Mouse (Mus musculus) adrenal gland, postnatal 4 days (tissue): ENCODE measurements around the gene Ntf5. TPM values are rescaled to one million over a fixed set of nuclear protein-coding genes. Genes with fewer than 3 reads are reported as not detected.
"Not testable (repeated sequence)": the region's sequence is repeated elsewhere in the genome, so short reads cannot be mapped to it uniquely, and the experiment has no call there.

Source experiments
- DNase-seq, 2 experiments: peaks; one replicate each; pipeline ENCODE4 v3.0.0; 2021 to 2022; ENCODE audit warnings: low spot score in 2 of 2, mixed read lengths in 2 of 2
- long read RNA-seq, 2 experiments: library from polyadenylated mRNA; stranded (forward); transcript quantifications; one replicate each; pipeline ENCODE4 v2.0.0; 2021
- total RNA-seq, 2 experiments: library from RNA; stranded (reverse); gene quantifications; 2 replicates each; pipeline ENCODE4 v1.2.3; 2021

The Ntf5 gene
- total RNA-seq: under 1 TPM; 0.20 to 0.67 TPM
- long read RNA-seq, experiment 1: 0 reads
- long read RNA-seq, experiment 2: 0 reads

DNA sequence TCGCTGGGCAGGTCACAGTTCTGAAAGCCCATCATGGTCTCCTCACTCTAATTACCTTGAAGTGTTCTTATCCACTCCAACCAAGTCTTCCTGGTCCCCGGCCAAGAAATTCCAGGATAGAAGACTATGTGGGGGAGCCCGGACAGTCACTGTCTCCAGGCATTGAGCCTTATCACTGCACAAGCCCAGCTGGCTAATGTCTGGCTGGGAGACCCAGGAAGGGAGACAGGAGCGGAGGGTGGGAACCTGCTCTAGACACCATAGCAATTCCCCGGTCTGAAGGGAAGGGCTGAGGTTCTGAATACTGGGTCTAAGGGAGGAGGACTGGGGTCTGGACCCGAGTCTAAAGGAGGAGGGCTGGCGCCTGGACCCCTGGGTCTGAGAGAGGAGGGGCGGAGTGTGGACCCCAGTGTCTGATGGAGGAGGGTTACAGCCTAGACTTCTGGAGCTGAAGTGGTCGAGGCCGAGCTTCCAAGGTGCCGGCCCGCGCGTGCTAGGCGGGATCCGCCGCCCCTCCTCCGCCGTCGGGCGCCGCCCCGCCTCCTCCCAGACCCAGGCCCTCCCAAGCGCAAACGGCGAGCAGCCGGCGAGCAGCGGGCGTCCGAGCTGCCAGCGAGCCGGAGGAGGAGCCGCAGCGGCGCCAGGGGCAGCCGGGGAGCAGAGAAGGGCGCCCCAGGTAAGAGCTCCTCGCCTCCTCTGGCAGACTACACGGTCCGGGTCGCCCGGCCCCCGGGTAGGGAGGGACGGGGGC, at the start of gene Ntf5:
Gene Ntf5 (plus strand): TSS at position 583 of the 751 bp plus-strand sequence.
- DNase-seq: no peak

DNA sequence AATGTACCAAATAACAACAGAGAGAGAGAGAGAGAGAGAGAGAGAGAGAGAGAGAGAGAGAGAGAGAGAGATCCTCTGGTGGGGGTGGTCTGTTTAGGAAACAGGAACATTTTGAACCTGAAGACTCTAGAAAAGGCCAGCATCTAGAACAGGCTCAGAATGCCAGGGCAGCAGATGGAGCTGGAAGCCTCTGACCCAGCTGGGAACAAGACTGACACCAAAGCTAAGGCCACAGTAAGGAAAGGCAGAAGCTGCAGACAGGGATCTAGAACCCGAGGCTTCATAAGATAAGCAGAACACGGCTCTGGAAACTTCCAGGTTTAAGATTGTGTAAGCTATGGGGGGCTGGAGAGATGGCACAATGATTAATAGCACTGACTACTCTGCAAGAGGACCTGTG, 49.5 kb upstream of the Ntf5 start:
- DNase-seq: no peak

DNA sequence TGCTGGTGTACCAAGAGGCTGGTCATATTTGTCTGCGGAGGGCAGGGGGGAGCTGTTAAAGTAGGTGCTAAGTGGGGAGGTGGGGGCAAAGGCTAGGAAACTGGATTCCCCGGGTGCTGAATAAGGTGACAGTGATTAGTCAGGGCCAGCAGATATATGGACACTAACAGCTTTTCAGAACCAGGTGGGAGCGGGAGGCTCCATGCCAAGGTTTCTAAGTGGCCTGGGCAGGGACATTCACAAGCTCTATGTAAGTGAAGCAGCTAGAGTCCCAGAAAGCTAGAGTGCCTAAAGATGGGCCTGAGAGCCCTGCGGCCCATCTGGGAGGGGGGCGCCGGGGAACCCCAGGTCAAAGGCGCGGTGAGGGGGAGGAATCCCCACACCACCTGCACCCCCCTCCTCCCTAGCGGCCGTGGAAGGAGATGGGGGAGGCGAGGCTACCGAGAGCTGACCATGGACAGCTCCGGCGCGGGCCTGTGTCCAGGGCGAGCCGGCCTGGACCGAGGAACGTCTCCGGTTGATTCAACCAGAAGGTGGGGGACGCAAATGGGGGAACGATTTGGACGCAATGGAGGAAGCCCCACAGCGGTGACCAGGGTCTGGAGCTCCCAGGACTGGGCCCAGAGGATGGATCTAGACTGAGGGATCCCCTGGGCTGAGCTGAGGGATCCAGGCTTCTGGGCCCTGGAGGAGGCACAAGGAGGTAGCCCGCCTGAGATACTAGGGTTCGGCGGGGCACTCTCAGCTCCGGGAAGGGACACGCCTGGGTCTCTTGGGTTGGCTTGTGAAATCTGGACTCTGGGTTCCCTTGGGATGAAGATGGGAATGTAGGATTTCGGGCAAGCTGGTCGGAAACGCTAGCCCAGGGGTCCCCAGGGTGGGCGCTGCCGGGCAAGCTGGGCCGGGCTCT, 47.5 kb upstream of the Ntf5 start:
- DNase-seq: peak in 1 of 2 experiments; percentile 35

DNA sequence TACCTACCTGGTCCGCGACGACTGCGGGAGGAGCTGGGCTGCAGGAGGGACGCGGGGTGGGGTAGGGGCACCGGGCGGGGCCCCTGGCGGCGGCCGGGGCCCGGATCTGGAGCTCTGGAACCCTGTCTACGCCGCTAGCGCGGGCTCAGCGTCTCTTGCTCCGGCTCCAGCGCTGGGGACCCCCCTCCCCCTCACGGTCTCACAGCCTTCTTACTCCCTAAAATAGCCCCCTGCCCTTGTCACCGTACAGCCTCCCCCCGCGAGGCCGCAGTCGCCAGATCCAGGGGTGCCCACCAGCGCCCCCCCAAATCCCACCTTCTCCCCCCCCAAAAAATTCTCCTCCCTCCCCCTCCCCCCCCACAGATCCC, 46.9 kb upstream of the Ntf5 start, which contains the start of gene Ppfia3:
Gene Ppfia3 (minus strand): TSS at position 368 of the 368 bp plus-strand sequence.
- no peak for DNase-seq

DNA sequence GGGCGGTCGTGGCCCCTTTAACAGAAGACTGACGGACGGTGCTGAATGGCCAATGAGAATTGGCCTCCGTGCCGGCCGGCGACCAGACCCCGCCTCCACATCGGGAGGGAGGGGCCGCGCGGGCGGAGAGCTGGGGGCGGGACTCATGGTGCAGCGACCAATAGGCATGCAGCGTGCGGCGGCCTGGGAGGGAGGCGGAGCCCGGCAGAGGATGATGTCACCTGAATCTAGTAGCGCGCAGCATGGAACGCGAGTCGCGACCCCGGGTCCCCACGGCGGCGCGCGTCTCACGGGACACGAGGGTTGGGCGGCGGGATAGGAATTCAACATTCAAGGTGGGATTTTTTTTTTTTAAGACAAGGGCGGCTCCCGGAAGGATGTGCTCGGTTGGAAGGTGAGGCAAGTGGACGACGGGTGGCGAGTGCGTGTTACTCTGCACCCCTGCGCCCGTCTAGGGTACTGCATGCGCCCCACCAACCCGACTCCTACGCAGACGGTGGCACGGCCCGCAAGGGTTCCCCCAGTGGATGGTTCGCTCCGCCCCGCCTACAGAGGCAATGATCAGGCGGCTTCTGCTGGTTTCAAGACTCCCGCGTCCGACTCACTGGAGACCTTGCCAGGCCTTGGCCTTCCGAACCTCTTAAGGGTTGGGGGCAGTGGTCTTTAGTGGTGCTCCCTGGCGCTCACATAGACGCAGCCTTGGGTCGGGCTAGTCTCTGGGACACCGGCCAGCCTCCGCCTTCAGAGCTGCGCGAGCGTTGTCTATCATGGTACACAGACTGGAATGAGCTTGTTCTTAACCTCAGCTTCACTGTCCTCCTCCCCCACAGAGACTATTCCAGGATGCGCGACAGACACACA, 46.2 kb upstream of the Ntf5 start:
- peak; percentile 92 to 97 for DNase-seq

DNA sequence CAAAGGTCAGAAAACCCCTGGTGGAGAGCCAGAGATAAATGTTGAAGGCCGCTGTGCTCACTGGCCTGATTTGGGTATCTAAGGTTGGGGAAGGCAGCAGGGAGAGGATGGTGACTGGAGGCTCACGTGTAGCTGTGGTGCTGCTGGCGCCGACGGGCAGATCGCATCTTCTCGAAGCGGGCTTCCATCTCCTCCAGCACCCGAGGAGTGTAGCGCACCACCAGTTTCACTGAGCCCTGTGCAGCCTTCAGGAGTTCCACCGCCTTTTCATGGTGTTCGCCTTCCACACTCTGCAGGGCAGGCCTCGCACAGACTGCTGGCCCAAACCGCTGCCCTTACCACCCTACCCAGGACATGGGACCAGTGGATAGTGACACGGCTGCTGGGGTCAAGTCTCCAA, 45.3 kb upstream of the Ntf5 start:
- no peak for DNase-seq

DNA sequence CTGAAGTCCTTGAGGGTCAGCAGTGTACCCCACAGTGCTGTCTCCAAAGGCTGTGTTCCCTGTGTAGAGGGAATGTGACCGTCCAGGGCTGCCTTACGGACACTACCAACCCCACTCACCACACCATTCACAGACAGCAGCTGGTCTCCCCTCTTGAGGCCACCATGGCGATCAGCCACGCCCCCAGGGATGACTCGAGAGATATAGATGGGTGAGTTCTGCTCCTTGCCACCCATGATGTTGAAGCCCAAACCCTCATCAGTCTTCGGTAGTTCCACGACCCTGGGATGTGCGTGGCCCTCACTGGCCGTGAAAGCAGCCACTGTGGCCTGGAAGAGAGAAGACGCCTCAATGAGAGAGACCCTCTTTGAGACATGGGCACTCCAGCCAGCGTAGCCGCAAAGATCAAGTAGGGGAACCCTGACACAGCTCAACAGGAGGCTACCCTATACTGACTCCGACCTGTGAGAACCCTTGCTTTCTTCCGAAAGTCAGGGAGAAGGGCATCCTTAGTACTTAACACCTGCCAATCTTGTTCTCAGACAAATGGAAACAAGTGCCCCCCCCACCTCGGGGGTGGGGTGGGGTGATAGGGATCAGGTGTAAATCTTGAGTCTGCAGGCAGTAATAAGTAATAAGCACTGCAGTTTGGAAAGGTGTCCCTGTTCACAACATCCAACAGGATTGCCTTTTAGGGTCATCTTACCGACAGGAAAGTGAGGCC, 44.3 kb upstream of the Ntf5 start:
- DNase-seq: no peak

DNA sequence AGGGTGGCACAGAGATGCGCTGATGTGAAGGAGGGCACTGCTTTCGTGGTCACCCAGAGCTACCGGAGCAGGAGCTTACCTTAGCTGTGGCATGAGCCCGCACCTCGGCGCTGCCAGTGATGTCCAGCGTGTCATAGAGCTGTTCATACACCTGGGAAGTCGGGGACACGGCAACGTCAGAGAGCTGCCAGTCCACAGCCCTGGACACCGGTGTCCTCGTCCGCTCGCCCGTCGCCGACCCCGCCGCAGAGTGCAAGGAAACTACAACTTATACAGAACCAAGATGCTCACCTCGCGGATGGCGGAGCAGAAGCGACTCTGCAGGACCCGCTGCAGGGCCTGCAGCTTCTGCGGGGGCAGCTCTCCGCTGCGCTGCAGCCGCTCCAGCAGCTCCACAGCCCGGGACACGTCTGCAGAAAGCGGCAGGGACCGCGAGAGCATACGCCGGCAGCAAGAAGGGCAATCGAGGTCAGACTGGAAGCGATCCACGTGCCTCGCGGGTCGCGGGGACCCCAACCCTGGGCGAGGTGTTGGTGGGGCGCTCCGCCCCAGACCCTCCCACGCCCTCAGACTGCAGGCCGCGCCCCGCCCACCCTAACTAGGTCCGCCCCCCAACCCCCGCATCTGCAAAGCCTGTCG, 43.5 kb upstream of the Ntf5 start:
- no peak for DNase-seq

DNA sequence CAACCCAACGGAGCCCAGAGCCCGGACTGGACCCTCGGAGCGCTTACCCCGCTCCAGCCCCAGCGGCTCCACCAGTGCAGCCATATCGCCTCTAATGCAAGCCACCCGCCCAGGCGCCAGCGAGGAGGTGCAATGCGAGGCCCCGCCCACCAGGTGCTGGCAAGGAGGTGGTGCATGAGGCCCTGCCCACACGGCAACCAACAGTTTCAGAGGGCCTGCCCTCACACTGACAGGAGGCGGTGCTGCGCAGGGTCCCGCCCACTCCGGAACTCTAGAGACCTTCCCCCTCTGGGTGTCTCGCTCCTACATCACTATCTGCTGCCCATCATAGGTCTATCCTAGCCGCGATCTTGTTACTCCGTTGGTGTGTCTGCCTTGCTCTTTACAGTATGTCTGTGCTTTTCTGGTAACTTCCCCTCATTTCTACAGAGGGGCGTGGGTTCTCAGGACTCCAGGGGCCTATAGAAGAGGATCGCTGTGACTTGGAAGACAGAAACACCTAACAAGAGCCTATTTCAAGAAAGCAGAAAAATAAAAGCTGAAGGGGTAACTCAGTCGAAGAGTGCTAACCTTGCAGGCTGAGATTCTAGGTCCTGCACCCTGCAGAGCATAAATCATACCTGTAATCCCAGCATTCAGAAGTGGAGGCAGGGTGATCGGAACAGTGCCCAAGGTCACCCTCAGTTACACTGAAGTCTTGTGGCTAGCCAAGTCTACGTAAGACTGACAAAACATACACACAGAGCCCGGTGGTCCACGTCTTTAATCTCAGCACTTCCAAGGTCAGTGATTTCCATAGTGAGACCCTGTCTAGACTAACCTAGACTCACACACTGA, 42.8 kb upstream of the Ntf5 start, which contains the start of gene Lin7b:
Gene Lin7b (minus strand): TSS at position 109 of the 837 bp plus-strand sequence.
- peak; percentile 67 to 83 for DNase-seq

DNA sequence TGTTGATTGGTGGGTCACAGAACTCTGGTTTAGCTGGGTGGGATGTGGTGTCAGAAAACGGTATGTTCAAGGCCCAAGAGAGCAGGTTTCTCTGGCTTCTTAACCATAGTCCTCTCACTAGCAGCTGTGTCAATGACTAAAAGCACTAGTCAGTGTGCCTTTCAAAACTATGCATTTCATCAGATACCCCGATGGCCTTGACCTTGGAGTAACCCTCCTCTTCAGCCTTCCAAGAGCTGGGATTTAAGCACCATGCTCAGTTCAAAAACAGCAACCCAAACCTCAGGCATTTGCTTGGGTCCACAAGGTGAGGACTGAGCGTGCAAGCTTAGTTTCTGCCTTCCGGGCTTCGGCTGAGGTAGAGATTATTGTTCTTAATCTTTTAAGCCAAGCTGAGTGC, 41.1 kb upstream of the Ntf5 start:
- DNase-seq: no peak

DNA sequence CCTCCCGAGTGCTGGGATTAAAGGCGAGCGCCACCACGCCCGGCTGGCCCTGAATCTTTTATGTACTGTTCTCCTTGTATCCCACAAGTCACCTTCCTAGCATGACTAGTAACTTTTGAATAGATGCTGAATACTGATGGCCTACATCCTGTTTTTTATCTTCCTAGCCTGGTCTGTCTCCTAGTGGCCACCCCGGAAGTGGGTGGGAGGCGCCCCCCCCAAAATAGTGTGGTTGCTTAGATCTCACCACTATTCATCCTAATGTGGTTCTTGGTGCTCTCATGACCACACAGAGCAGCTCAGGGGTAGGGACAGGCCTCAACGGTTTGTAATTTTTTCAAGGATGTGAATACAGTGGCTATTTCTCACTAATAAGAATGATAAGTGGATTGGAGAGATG, 38.9 kb upstream of the Ntf5 start:
- DNase-seq: no peak

DNA sequence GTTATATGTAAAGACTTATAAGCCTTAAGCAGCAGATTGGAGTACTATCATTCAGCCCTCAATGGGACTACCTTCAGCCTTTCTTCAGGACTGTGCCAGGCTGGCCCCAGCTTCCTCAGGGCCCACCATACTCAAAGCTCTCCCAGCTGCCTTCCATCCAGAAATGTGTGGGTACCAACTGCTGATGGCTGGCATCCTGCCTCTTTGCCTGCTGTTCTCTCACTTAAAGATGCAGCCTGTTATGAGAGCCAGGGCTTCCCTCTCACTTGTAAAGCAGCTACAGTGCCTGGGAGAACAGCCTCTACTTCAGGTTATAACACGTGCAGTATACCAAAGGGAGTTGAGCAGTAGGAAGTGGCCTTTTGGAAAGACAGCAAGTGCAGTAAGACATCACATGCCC, 37.4 kb upstream of the Ntf5 start:
- no peak for DNase-seq

DNA sequence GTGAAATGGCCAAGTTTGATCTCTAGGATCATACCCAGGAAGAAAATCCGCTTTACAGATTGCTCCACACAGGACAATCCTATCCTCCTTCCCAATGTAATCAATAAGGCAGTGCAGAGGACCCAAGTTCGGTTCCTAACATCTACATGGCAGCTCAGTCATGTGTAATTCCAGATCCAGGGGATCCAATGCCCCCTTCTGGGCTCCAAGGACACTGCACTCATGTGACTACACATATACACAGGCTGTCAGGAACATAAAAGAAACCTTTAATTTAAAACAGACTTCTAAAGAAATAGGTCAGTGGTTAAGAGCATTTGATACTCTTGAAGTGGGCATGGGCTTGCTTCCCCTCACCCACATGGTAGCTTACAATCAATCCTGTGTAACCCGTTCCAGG, 27.4 kb upstream of the Ntf5 start:
- no peak for DNase-seq

DNA sequence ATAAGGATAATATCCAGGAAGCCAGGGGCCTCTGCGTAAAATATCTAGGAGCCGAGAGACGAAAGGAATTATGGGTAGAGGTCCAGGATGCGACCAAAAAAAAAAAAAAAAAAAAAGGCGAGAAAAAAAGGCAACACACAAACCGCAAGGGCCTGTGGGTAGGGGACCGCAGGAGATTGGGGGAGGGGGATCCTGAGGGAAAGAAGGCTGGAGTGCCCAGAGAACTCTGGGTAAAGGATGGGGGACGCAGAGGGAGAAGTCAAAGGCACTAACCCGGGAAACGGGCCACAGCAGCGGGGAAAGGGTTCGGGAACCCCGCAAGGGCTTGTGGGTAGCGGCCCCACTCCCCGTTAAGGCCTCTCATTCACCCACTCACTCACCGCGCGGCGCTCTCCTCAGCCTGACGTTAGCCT, 18.4 kb upstream of the Ntf5 start:
- no peak for DNase-seq

DNA sequence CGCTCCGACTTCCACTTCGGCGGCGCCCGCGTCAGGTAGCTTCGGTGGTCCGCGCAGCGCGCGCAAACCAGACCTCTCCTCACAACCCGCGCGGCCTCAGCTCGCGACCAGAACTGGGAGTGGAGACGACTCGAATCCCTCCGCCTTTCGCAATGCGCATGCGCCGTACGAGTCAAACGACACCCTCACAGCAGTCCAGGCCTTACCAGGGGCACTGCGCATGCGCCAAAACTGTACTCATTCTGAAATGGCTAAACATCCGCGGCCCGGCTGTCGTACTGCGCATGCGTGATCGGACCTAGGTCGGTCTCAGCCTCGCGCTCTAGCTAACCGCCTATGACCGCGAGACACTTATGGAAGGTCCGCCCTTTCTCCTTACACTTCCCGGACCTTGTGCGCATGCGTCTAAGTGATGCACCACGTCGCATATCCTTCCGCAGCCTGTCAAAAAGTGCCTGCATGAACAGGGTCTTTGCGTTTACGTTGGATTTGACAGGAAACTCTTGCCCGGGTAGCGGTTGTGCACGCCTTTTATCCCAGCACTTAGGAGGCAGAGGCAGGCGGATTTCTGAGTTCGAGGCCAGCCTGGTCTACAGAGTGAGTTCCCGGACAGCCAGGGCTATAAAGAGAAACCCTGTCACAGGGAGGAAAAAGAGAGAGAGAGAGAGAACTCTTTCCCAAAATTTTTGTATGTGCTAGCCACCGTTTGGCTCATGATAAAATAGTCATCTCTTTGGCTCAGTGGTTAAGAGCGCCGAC, 17.7 kb upstream of the Ntf5 start, which contains the start of gene Snrnp70:
Gene Snrnp70 (minus strand): TSS at position 165 of the 759 bp plus-strand sequence.
- DNase-seq: peak; percentile 100

DNA sequence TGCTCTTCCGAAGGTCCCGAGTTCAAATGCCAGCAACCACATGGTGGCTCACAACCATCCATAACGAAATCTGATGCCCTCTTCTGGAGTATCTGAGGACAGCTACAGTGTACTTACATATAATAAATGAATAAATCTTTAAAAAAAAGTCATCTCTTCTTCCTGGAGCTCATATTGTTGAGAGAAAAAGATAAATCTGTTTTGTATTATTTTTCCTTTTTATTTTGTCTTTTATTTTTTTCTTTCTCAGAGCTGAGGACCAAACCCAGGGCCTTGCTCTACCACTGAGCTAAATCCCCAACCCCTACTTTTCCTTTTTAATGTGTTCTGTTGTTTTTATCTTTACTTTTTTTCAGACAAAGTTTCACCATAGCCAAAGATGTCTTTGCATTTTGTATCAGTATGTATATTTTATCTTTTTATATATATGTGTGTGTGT, 17.1 kb upstream of the Ntf5 start:
- DNase-seq: not testable (repeated sequence)

DNA sequence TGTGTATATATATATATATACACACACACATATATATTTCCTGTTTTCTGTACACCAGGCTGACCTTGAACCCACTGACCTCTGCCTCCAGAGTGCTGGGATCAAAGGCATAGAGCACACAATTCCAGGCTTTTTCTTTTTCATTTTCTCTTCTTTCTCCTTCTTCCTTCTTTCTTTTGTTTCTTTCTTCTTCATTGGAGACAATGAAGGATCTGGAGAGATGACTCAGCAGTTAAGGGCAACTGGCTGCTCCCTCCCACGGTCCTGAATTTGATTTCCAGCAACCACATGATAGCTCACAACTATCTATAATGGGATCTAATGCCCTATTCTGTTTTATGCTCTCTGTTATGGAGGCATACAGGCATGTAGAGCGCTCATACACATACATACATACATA, 16.7 kb upstream of the Ntf5 start:
- no peak for DNase-seq

DNA sequence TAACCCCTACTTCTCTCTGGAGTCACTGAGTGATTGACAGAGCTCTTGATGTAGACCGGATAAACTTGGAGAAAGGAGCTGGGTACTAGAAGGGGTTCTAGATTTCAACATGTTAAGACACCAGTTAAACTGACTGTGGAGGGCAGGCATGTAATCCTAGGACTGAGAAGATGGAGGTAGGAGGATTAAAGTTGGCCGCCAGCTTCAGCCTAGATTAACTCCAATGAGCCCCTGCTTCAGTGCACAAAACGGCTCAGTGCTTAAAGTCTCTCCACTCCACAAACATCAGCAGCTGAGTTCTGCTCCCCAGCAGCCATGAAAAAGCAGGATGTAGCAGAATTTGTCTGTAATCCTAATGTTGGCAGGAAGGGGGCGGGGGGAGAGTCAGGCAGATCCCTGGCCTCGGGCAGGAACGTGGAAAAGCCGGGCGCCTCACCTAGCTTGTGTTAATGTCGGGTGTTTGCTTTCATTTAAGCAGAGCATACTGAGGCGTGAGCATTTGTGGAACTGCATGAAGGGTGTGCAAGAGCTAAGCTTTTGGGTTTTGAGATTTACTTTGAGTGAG, 11.9 kb upstream of the Ntf5 start:
- no peak for DNase-seq
